In the genomic region with DNA sequence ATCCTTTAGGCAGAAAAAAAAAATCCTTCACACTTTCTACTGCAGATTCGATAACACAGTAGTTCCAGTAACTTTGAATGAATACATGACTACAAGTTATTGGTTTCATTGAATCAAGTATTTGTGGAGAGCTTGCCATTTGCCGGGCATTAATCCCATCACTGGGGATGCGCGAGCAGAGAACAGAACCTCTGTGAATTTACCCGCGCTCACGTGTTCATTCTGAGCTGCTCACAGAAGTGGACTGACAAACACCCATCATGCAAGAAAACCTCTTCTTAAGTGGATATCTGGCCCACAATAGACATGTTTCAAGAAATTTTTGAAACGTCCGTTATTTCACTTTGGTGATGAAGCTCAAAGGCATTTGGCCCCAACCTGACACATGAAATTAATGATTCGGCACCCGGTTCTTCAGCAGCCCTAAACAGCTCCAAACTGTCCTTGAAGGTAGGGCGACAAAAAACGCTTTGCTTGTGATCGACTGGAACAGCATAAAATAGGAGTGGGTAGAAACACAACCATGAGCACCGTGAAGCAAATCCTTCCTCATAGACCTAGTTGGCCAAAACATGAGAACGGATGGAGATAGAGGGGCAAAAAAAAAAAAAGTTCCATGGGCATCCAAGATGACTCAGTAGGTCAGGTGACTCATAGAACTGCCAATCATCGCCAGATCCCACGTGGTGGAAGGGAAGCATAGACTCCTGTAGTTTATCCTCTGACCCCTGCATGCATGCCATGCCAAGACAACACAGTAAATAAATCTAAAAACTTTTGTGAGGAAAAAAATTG, we compare ENCODE assay signal across 8 mouse cellular contexts. TPM values are rescaled to one million over a fixed set of nuclear protein-coding genes. Genes with fewer than 3 reads are reported as not detected.
A peak's percentile ranks its signal among the peaks of the same experiment; 100 is the strongest.
DNase-seq lines count a peak whose midpoint lies in the region; ATAC-seq lines count a peak whose summit lies in the region.

No protein-coding gene starts in this region.

- H3K36me3 ChIP-seq in heart, embryonic 14.5 days (ENCODE audit: control insufficient read depth, insufficient read depth, low read length), result no peaks in the 10 kb centered on the region
- H3K36me3 ChIP-seq in forebrain, embryonic 15.5 days, result peaks cover 3% of the 10 kb centered on the region; the same call in 1 of the 2 replicates
- no peaks in the 10 kb centered on the region for H3K36me3 ChIP-seq in limb, embryonic 13.5 days

- no peak overlapping the region for H3K27ac ChIP-seq in heart, embryonic 14.5 days (replicated peaks in 1 of 2; ENCODE audit: control insufficient read depth in 1 of 2, insufficient read depth in 1 of 2, low read depth in 2 of 2, low read length in 2 of 2)
- peak overlapping the region; percentile 97 for H3K27ac ChIP-seq in forebrain, embryonic 15.5 days (replicated peaks)
- H3K27ac ChIP-seq in limb, embryonic 13.5 days, result no peak overlapping the region

- peak overlapping the region; percentile 99 for H3K4me2 ChIP-seq in heart, embryonic 14.5 days (ENCODE audit: low read length)
- peak overlapping the region; percentile 78 for H3K4me2 ChIP-seq in forebrain, embryonic 15.5 days (replicated peaks)
- H3K4me2 ChIP-seq in limb, embryonic 13.5 days (replicated peaks), result peak overlapping the region; percentile 95

- no peaks in the 10 kb centered on the region; a peak in 1 of 4 replicates for H3K4me1 ChIP-seq in heart, embryonic 14.5 days (ENCODE audit: control insufficient read depth in 2 of 2, insufficient read depth in 2 of 2, low read length in 2 of 2)
- H3K4me1 ChIP-seq in forebrain, embryonic 15.5 days, result peaks cover 33% of the 10 kb centered on the region
- H3K4me1 ChIP-seq in limb, embryonic 13.5 days, result peaks cover 11% of the 10 kb centered on the region

- DNase-seq in heart, adult 18-20 months, result no peak
- peak; percentile 23 for DNase-seq in adrenal gland, postnatal 25 days
- no peak for DNase-seq in ovary, postnatal 14 days (ENCODE audit: low spot score)
- no peak for DNase-seq in spleen, postnatal 14 days (ENCODE audit: low spot score in 2 of 2)
- no peak for DNase-seq in lung, postnatal 25 days (ENCODE audit: low spot score)

- 0 out of 2 replicates have a peak overlapping the region, but pooled peaks have one; percentile 85 for H3K9ac ChIP-seq in heart, embryonic 14.5 days (ENCODE audit: low read length)
- H3K9ac ChIP-seq in forebrain, embryonic 15.5 days (replicated peaks), result peak overlapping the region; percentile 97
- no peak overlapping the region for H3K9ac ChIP-seq in limb, embryonic 13.5 days

- WGBS in heart, embryonic 14.5 days, result 62% methylated on average over 18 of the region's 18 CpGs
- WGBS in forebrain, embryonic 15.5 days, result 67% methylated on average over 18 of the region's 18 CpGs
- WGBS in limb, embryonic 13.5 days, result 71% methylated on average over 18 of the region's 18 CpGs

- ATAC-seq in heart, embryonic 14.5 days (ENCODE audit: insufficient number of reproducible peaks, insufficient read depth, low FRiP score, low read depth), result no peak
- no peak for ATAC-seq in forebrain, embryonic 15.5 days (replicated peaks)
- no peak for ATAC-seq in limb, embryonic 13.5 days (ENCODE audit: low FRiP score, low read depth)

- H3K4me3 ChIP-seq in heart, embryonic 14.5 days (ENCODE audit: control insufficient read depth in 1 of 2, insufficient read depth in 1 of 2, low read depth in 1 of 2, low read length in 2 of 2), result peak overlapping the region in 1 of 2 experiments; percentile 92; a peak in 3 of 4 replicates
- peak overlapping the region; percentile 88 for H3K4me3 ChIP-seq in forebrain, embryonic 15.5 days
- H3K4me3 ChIP-seq in limb, embryonic 13.5 days, result peak overlapping the region; percentile 81

- no peaks in the 10 kb centered on the region for H3K9me3 ChIP-seq in heart, embryonic 14.5 days (ENCODE audit: control insufficient read depth, low read length)
- no peaks in the 10 kb centered on the region for H3K9me3 ChIP-seq in forebrain, embryonic 15.5 days
- no peaks in the 10 kb centered on the region for H3K9me3 ChIP-seq in limb, embryonic 13.5 days

- peaks cover 6% of the 10 kb centered on the region; the same call in 1 of the 2 replicates for H3K27me3 ChIP-seq in heart, embryonic 14.5 days (ENCODE audit: control insufficient read depth, insufficient read depth, low read length)
- H3K27me3 ChIP-seq in forebrain, embryonic 15.5 days, result no peaks in the 10 kb centered on the region
- peaks cover 38% of the 10 kb centered on the region for H3K27me3 ChIP-seq in limb, embryonic 13.5 days

RNA-seq across cellular contexts. Expression of a gene that starts 0.7 kb away (rescaled TPM):
- polyA plus RNA-seq in heart, embryonic 14.5 days (2014; fragmentation: Nextera tagmentation; extraction: Ambion mirVana), result 3.2 and 4.4 TPM in 2 replicates
- 1 to 10 TPM in 1 of 2 experiments, under 1 TPM in 1; 0.99 to 1.3 TPM for total RNA-seq in heart, adult 18-20 months (2021)
- 9.6 and 10.4 TPM in 2 replicates for total RNA-seq in adrenal gland, postnatal 25 days (2021)
- polyA plus RNA-seq in forebrain, embryonic 15.5 days (2015; fragmentation: Nextera tagmentation; extraction: Ambion mirVana), result 99.9 and 106 TPM in 2 replicates
- 4.3 and 5.4 TPM in 2 replicates for polyA plus RNA-seq in limb, embryonic 13.5 days (2015; fragmentation: Nextera tagmentation; extraction: Ambion mirVana)

Comparison
In these comparisons a context has a peak if more than half of its experiments do, and no peak if none do; other contexts are left out.
1. RNA of a gene that starts 0.7 kb away (polyA plus RNA-seq): 99.9 to 106 TPM in forebrain, embryonic 15.5 days; 4.3 to 5.4 TPM in limb, embryonic 13.5 days and 3.2 to 4.4 TPM in heart, embryonic 14.5 days; every median in the first group is over 10 times any median in the second.
2. Peak in every context shown above with its lines, with median percentiles within 50 percentile points of each other: H3K4me2 ChIP-seq.